Mouse (Mus musculus) small intestine, adult 2 months (tissue): ENCODE data around the gene Olfr1034.
"Not testable (repeated sequence)": the region's sequence is repeated elsewhere in the genome, so short reads cannot be mapped to it uniquely, and the experiment has no call there.

ENCODE experiments used
- CTCF ChIP-seq: fragments of 200-500 bp; IDR thresholded peaks from 2 replicates; pipeline ENCODE4 v1.5.1; 2012; ENCODE audit warnings: low read depth, mild to moderate bottlenecking, control low read depth, inconsistent platforms, low read length, moderate library complexity, mixed read lengths; ENCODE audit not compliant: insufficient replicate concordance, insufficient read length; ENCODE audit errors: extremely low read depth
- POLR2A ChIP-seq: fragments of 200-500 bp; IDR thresholded peaks from 2 replicates; pipeline ENCODE4 v1.6.1; 2012; ENCODE audit warnings: low read depth, mild to moderate bottlenecking, control low read depth, inconsistent platforms, low read length, moderate library complexity

DNA sequence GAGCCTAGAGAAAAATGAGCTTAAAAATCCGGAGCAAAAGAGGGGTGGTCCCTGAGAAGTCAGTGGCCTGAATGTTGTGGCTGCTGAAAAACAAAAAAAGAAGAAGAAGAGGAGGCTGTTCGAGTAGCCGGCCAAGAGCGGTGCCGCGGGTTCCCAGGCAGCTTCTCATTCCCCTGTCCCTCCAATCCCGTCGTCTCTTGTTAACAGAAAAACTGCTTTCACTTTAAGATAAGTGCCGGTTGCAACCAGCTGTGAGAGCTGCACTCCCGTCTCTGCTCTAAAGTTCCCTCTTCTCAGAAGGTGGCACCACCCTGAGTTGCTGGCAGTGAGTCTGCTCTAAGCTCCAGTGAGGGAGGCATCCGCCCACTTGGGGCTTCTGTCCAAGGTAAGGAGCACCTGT lies 25.3 kb upstream of the Olfr1034 start, which contains the start of gene Olfr1033:
- not testable (repeated sequence) for TF ChIP-seq CTCF, POLR2A
